Mouse (Mus musculus) cerebral cortex, adult 2 months (tissue): Measurements from ENCODE around the gene Gm4737.

Source experiments
- WGBS: fragments of 180-500 bp; shearing (Covaris S2); methylation state at CpG from one replicate; pipeline ENCODE4 v1.1.7; 2018; 5-methylcytosine and 5-hydroxymethylcytosine counted together

Gene Gm4737

DNA sequence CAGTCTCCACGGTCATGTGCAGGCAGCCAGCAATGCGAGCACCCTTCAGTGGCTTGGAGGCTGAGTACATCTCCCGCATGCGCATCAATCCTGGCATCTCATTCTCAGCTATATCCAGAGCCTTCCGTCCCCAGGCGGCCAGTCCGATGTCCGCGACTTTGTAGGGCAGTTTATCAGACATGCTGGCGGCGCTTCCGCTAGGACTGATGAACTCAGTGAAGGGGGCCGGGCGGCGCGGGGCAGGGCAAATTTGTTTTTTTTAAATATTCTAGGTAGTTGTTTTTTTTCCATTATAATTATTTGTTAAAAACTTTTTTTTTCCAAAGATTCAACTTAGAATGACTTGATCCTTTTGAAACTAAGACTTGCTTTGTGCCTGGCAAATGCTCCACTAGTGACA, at the start of gene Gm4737:
Gene Gm4737, minus strand, starts transcription at position 246 of the 400 bp plus-strand sequence.
- 96% methylated on average over 9 of the region's 16 CpGs for WGBS

DNA sequence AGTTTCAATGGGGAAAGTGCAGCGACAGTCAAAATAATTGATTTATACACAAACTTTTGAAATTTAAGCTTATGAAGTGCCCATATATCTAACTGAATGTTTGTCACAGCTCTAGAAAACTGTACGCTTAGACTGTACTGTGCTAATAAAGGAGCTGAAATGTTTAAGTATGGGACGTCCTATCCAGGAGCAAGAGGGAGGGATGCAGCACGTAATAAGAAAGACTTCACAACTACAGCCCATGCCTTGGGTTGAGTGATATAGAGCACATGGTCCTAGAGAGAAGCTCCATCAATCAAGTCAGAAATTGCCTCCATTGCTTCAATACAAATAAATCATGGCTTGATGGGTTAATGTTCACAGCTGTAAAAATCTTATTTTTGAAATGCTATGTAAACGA, 40.9 kb upstream of the Gm4737 start:
- 90% methylated on average over 5 of the region's 5 CpGs for WGBS

DNA sequence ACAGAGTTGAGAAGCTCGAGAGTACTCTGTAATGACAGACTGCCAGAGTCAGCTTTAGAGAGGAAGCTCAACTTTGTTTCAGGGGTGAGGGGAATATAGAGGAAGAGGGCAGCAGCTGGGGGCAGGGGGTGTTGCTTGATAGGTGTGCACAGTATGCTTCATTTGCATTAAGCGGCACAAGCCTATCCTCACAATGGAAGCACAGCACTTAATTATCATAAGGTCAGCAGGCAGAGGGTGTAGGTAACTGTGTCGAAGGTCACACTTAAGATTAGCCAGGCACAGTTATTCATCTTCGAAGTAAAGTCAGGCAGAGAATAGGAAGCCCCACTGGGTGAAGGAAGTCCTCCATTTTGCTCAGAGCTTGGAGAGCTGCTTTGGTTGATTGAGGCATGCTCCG, 28.2 kb upstream of the Gm4737 start:
- 86% methylated on average over 5 of the region's 5 CpGs for WGBS

DNA sequence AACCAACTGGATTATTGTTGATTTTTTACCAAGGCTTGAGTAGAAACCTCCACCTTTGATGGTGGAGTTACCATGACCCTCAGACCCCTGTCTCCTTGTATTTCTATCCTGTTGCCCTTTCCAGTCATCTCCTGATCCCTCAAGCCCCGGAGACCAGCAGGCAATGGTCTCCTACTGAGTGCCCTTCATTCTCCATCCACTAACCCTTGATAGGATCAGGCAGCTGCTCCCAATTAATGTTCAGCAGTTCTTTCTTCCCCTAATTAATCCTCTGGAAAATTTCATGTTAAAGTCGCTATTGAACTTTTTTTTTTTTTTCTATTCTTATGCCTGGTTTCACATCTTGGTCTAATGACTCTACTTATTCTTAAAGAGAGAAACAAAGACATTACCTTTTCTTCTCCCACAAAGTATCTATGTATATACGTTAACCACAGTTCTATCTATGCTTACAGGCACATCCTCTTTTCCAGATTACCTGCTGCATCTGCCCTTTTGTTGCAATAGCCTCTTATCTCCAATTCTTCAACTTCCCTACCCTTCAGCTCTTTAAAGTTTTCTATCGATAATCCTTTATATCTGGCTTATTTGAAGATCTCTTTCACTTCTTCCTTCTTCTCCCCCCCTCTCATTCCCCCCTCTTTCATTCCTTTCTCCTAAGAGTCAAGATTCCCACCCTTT, 23.4 kb upstream of the Gm4737 start:
- WGBS: 45% methylated on average over 4 of the region's 4 CpGs

DNA sequence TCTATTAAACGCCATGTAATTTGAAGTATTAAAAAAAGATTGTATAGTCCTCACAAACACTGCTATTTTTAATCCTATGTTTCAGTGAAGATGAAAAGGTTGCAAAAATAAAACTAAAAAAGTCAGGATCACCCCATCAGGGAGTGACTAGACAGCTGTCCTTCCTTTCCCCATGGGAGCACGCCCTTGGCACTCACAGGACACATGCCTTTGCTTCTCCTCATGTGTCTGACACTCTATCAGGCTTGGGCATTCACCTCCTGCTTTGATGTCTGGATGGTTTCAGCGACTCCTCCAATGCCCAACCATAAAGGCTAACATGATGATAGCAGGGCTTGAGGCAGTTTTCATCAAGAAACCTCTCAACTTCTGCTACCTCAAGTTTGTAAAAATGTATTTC, 12.1 kb upstream of the Gm4737 start:
- WGBS: 79% methylated on average over 3 of the region's 3 CpGs

DNA sequence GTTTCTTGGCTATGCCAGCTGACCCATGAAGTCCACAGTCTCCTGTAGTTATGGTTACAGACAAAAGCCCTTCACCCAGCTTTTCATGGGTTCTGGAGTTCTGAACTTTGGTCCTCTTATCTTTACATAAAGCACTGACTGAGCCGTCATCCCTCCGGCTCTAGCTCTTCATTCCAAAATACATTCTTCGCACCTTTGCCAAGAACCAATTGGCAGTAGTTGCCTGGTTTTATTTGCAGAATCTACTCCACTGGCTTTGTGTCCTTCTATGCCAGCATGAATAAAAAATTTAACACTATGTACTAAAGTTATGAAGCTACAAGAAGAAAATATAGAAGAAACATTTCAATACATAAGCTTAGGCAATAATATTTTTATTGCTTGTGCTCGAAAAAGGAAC, 10.4 kb upstream of the Gm4737 start:
- 42% methylated on average over 4 of the region's 4 CpGs for WGBS

DNA sequence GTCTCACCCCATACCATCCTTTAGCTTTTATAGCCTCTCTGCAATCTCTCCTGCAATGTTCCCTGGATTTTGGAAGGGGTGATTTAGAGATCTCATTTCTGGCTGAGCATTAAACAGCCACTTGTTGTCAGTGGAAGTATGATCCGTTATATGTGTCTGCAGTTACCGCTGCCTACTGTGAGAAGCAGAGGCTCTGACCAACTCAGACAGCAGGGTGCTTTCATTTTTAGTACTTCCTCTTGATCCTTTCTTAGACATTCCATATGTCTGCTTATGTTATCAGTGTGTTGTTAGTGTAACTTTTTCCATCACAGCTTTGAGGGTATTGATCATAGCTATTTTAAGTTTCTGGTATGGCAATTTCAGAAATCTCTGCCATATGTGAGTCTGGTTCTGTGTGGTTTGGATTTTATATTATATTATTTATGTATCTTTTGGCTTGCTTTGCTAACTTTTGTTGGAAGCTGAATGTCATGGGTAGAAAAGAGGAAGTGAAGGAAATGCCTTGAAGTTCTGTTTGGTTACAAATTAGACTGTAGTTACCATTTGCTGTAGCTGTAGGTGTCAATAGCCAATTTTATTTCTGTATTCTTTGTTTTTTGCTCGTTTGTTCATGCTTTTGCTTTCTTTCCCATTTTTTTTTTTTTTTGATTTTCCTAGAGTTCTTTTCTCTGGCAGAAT, 6.1 kb downstream of the Gm4737 start:
- WGBS: 25% methylated on average over 3 of the region's 3 CpGs

DNA sequence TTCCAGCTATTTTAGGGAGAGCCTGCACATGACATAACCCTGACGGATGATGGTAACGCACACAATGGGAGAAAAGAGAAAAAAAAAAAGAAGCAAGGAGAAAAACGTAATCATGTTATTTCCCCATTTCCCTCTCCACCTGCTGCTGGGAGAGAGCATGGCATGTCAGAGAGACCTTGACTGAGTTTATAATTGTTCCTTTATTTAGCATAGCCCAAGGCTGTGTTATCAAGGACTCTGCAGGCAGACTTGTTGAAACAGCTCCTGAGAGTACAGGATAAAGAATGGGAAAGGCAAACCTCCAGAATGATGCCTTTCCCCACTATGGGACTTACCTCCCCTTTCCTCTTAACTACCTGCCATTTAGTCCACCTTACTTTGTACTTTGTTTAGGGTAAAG, 7.9 kb downstream of the Gm4737 start:
- WGBS: 83% methylated on average over 3 of the region's 3 CpGs

DNA sequence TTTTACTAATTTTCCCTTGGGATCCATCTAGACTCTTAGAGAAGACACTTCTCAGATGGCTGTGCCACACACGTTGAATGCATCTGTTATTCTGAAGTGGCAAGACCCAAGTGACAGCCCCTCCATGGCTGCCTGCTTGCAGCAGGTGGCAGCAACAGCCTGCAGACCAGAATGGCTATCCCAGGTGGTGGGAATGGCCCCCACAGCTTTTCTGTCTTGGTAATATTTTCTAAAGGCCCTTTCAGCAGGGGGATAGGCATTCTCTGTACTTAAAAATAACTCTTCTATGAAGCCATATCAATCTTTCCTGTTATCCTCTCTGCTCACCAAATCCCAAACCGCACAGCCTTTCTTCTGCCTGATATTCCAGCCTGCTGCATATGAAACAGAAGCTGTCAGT, 33.5 kb downstream of the Gm4737 start:
- WGBS: 40% methylated on average over 2 of the region's 2 CpGs

DNA sequence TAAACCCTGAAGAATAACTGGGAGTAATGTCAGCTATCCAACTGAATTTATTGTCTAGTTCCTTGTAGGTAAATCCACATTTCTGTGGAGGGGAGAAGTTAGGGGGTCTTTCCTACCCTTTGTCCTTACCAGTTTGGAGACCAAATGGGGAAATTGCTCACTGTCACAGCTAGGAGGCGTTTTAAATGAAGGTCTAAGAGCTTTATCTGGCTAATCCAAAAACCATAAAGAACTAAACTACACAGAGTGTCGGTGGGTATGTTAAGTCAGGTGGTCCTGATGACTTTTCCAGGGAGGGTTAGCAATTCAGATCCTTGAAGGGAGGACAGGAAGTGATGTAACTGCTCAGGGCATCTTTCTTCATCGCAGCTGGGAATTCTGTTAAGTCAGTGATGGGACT, 34.3 kb downstream of the Gm4737 start:
- WGBS: 69% methylated on average over 3 of the region's 3 CpGs

DNA sequence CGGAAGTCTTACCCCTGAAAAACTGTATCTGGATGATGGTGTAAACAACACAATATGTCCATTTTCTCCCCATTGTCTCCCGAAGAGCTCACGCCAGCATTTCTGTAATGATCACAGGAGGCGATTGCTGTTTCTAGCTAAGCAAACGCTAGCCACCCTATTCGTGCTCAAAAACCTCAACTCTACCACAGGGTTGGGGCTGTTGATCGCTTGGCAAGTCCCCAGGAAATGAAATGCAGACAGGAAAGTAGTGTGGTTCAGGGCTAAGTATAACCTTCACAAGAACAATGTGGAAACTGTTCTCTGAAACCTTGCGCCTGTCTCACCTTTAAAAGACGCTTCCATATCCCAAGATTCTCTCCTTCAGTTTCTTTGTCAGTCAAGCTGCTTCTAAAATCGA, 34.9 kb downstream of the Gm4737 start, which contains the start of gene Cd96:
Gene Cd96, minus strand, starts transcription at position 232 of the 400 bp plus-strand sequence.
- 50% methylated on average over 10 of the region's 10 CpGs for WGBS

DNA sequence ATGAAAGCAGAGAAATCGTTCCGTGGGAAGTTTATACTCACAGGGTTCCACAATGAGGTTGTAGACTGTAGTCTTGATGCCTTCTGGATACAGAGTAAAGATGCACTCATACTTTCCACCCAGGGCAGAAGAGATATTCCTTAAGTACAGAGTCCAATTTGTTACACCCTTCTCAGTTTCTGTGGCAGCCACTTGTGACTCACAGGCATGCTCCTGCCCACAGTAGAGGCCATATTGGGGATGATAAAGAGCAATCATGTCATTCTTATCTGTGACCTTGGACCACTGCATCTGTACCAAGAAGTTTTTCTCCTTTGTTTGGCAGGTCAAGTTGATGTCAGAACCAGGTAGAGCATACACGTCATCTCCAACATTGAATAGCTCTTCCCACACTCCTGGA, 37.2 kb downstream of the Gm4737 start:
- WGBS: 91% methylated on average over 3 of the region's 3 CpGs

DNA sequence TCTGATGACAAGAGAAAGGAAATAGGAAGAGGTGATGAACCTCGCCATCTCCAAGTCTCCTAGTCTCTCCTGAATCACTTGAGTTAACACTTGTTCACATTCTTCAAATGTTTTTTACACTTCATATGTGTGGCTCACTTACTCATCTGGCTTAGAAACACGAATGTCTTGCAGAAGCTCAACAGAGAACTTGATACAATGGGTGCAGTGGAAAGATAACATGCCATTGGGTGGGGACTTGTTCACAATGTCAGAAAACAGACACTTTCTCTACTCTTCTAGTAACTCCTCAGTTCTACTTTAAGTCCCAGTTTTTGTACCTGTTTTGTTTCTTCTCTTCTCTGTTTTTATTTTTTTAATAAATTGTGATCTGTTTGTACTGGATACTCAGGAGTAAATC, 40.1 kb downstream of the Gm4737 start:
- 79% methylated on average over 2 of the region's 2 CpGs for WGBS

DNA sequence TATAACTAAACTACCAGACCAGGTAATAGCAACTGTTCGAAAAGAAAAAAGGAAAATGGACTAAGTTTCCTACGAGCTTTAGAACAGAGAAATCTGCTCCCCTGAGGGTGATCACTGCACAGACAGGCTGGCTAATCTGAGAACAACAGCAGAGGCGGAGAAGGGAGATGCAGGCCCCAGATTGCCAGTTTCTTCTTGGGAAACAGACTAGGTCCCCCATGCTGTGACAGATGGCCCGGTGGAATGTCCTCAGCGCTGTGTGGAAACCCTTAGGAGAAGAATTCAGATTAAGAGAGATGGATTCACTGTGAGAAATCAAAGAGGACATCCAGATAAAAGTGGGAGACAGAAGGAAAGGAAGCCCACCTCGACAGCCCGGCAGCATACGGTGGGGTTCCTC, 45.3 kb downstream of the Gm4737 start:
- 52% methylated on average over 8 of the region's 8 CpGs for WGBS

DNA sequence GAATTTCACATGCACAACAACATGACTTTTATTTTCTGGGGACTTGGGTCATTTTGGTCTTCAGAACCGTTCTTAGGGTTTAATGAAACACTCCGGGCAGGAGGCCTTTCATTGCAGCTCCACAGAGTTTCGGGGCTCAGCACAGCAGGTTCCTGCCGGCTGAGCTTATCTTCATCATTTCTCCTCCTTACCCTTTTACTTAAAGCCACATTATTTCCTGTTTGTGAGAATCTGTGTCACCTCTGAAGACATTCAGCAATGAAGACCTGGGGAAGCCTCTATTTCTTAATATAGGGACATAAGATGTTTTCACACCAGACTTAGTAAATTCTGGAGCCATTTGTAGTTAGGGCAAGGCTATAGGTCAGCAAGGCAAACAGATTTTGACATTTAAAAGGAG, 47.4 kb downstream of the Gm4737 start:
- WGBS: 71% methylated on average over 4 of the region's 4 CpGs

DNA sequence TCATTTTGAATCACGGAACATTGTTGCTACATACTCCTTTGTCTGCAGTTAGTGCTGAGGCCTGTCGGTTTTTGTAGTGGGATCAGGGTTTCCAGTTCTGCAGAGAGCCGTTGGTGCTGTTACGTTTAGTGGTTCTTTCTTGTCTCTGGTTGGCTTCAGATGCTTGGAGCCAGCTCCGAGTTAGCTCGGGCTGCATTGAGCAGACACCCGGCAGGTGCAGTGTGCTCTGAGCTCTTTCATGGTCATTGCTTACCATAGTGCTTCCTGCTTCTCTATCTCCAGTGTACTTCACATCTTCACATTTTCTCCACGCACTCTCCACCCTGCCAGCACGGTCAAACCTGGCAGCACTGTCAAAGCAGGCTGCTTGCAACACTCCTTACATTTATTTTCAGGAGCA, 50.4 kb downstream of the Gm4737 start:
- WGBS: 82% methylated on average over 9 of the region's 9 CpGs
